9 mouse cellular contexts compared by ENCODE assay signal in genomic region chr14:19970845-19971244, GRCm38 (mm10). TPM values are rescaled to one million over a fixed set of nuclear protein-coding genes. Genes with fewer than 3 reads are reported as not detected.
A peak's percentile ranks its signal among the peaks of the same experiment; 100 is the strongest.
DNase-seq lines count a peak whose midpoint lies in the region; ATAC-seq and TF ChIP-seq lines count a peak whose summit lies in the region.
"Had no signal": no experiment of that assay in that cellular context is flagged by ENCODE, and none has a peak within 500 bp of the region (broad histone marks: within the 10 kb centered on the region; RNA-seq: fewer than 3 reads in every experiment).

No protein-coding gene starts in this region.

- peak overlapping the region; percentile 27; the same call in 1 of the 2 replicates for H3K27ac ChIP-seq in spleen, adult 2 months (ENCODE audit: insufficient read depth, low read length)
- H3K27ac ChIP-seq in forebrain, embryonic 11.5 days (ENCODE audit: low read depth, low read length), result peak overlapping the region; percentile 70
- H3K27ac ChIP-seq in liver, embryonic 15.5 days (replicated peaks), result 0 out of 2 replicates have a peak overlapping the region, but pooled peaks have one; percentile 7
- H3K27ac ChIP-seq in stomach, embryonic 16.5 days (ENCODE audit: low read length), result peak overlapping the region; percentile 42
- H3K27ac ChIP-seq: gastrocnemius, adult 2 months had no signal

- TF ChIP-seq POLR2A in spleen, adult 2 months (IDR thresholded peaks at IDR 0.05; ENCODE audit: low read depth, low read length), result no peak

- WGBS in spleen, adult 2 months, result 14% methylated on average over 3 of the region's 3 CpGs
- 46% methylated on average over 3 of the region's 3 CpGs for WGBS in forebrain, embryonic 11.5 days
- 9% methylated on average over 3 of the region's 3 CpGs for WGBS in liver, embryonic 15.5 days (ENCODE audit: insufficient replicate concordance)
- WGBS in stomach, embryonic 16.5 days, result 47% methylated on average over 3 of the region's 3 CpGs

- no peak overlapping the region for H3K4me2 ChIP-seq in forebrain, embryonic 11.5 days (ENCODE audit: low read depth, low read length, severe bottlenecking)
- no peak overlapping the region; the same call in 1 of the 2 replicates for H3K4me2 ChIP-seq in liver, embryonic 15.5 days
- no peak overlapping the region for H3K4me2 ChIP-seq in stomach, embryonic 16.5 days (ENCODE audit: low read depth, low read length)

- no peak overlapping the region for H3K4me3 ChIP-seq in spleen, adult 2 months (ENCODE audit: extremely low read depth, insufficient read depth, insufficient read length)
- H3K4me3 ChIP-seq in forebrain, embryonic 11.5 days (ENCODE audit: low read depth, low read length), result no peak overlapping the region
- H3K4me3 ChIP-seq in liver, embryonic 15.5 days (replicated peaks), result no peak overlapping the region
- H3K4me3 ChIP-seq in stomach, embryonic 16.5 days (replicated peaks; ENCODE audit: low read length), result no peak overlapping the region
- H3K4me3 ChIP-seq: gastrocnemius, adult 2 months had no signal

- no peaks in the 10 kb centered on the region for H3K27me3 ChIP-seq in spleen, adult 2 months (ENCODE audit: control insufficient read depth, insufficient read depth, low read length)
- no peaks in the 10 kb centered on the region for H3K27me3 ChIP-seq in forebrain, embryonic 11.5 days (ENCODE audit: control insufficient read depth, insufficient read depth, low read length)
- peaks cover 6% of the 10 kb centered on the region; the same call in 1 of the 2 replicates for H3K27me3 ChIP-seq in liver, embryonic 15.5 days
- H3K27me3 ChIP-seq in stomach, embryonic 16.5 days (ENCODE audit: control insufficient read depth, insufficient read depth, low read length), result no peaks in the 10 kb centered on the region

- H3K9me3 ChIP-seq in forebrain, embryonic 11.5 days (ENCODE audit: control insufficient read depth, low read length), result no peaks in the 10 kb centered on the region; the same call in 1 of the 2 replicates
- no peaks in the 10 kb centered on the region for H3K9me3 ChIP-seq in liver, embryonic 15.5 days (replicated peaks)
- H3K9me3 ChIP-seq in stomach, embryonic 16.5 days (replicated peaks; ENCODE audit: control insufficient read depth, low read length), result no peaks in the 10 kb centered on the region

- H3K4me1 ChIP-seq in spleen, adult 2 months (ENCODE audit: control insufficient read depth, insufficient read depth, insufficient read length), result peaks cover 34% of the 10 kb centered on the region
- H3K4me1 ChIP-seq in forebrain, embryonic 11.5 days (replicated peaks; ENCODE audit: control insufficient read depth, insufficient read depth, low read length), result peaks cover 25% of the 10 kb centered on the region
- H3K4me1 ChIP-seq in liver, embryonic 15.5 days (replicated peaks), result 0 out of 2 replicates have a peak, but pooled peaks cover 6% of the 10 kb centered on the region
- peaks cover 11% of the 10 kb centered on the region for H3K4me1 ChIP-seq in stomach, embryonic 16.5 days (ENCODE audit: control insufficient read depth, insufficient read depth, low read length)

- no peak overlapping the region for H3K9ac ChIP-seq in forebrain, embryonic 11.5 days (ENCODE audit: low read length)
- no peak overlapping the region for H3K9ac ChIP-seq in liver, embryonic 15.5 days
- no peak overlapping the region for H3K9ac ChIP-seq in stomach, embryonic 16.5 days (ENCODE audit: low read length)

- peak; percentile 20; the same call in 1 of the 2 replicates for ATAC-seq in forebrain, embryonic 11.5 days (replicated peaks; ENCODE audit: low FRiP score)
- ATAC-seq in liver, embryonic 15.5 days (ENCODE audit: insufficient read depth), result no peak
- ATAC-seq in stomach, embryonic 16.5 days (ENCODE audit: insufficient read depth, low FRiP score), result no peak

- DNase-seq in spleen, adult 2 months (ENCODE audit: low read depth in 1 of 2, low spot score in 2 of 2), result no peak
- DNase-seq in spleen, adult 12 weeks (ENCODE audit: low spot score), result no peak
- DNase-seq in forebrain, embryonic 11.5 days (ENCODE audit: low spot score), result no peak
- DNase-seq in layer of hippocampus, postnatal 25 days (ENCODE audit: extremely low spot score in 1 of 2, low spot score in 1 of 2), result no peak
- no peak for DNase-seq in embryo, embryonic 11 days
- DNase-seq: cerebellum, postnatal 14 days; gastrocnemius, adult 2 months had no signal

- H3K36me3 ChIP-seq in spleen, adult 2 months (ENCODE audit: control insufficient read depth, insufficient read depth, low read length), result no peaks in the 10 kb centered on the region
- no peaks in the 10 kb centered on the region for H3K36me3 ChIP-seq in forebrain, embryonic 11.5 days (ENCODE audit: control insufficient read depth, insufficient read depth, low read length)
- no peaks in the 10 kb centered on the region for H3K36me3 ChIP-seq in liver, embryonic 15.5 days (replicated peaks)
- no peaks in the 10 kb centered on the region for H3K36me3 ChIP-seq in stomach, embryonic 16.5 days (ENCODE audit: control insufficient read depth, insufficient read depth, low read length)

- TF ChIP-seq CTCF in spleen, adult 2 months (IDR thresholded peaks at IDR 0.05; ENCODE audit: extremely low read depth, insufficient read depth, insufficient read length, insufficient replicate concordance), result no peak

RNA-seq across cellular contexts. Expression of gene Gng2, which starts 6.6 kb away (rescaled TPM):
- 25.1 and 34.7 TPM in 2 replicates for polyA plus RNA-seq in spleen, adult 2 months (2012; rRNA removed)
- polyA plus RNA-seq in forebrain, embryonic 11.5 days (2014; fragmentation: Nextera tagmentation; extraction: Ambion mirVana), result 138 and 142 TPM in 2 replicates
- polyA plus RNA-seq in liver, embryonic 15.5 days (2015; fragmentation: Nextera tagmentation; extraction: Ambion mirVana), result 8.1 and 9.8 TPM in 2 replicates
- 43.3 and 43.6 TPM in 2 replicates for polyA plus RNA-seq in stomach, embryonic 16.5 days (2015; fragmentation: Nextera tagmentation; extraction: Ambion mirVana)
- 100 to 1,000 TPM; 311 to 324 TPM for total RNA-seq in layer of hippocampus, postnatal 25 days (2021)

Comparison
In these comparisons a context has a peak if more than half of its experiments do, and no peak if none do; other contexts are left out.
1. H3K27ac ChIP-seq: peak in every context shown above with its lines; median percentile 70 in forebrain, embryonic 11.5 days; 42 in stomach, embryonic 16.5 days; 27 in spleen, adult 2 months; 7 in liver, embryonic 15.5 days.